Mouse (Mus musculus): Measurements from ENCODE around the gene Chrd. TPM values are rescaled to one million over a fixed set of nuclear protein-coding genes. Genes with fewer than 3 reads are reported as not detected.

Chrd gene
- polyA plus RNA-seq, 1 experiment from 2014 or later, result 3.8 TPM

DNA sequence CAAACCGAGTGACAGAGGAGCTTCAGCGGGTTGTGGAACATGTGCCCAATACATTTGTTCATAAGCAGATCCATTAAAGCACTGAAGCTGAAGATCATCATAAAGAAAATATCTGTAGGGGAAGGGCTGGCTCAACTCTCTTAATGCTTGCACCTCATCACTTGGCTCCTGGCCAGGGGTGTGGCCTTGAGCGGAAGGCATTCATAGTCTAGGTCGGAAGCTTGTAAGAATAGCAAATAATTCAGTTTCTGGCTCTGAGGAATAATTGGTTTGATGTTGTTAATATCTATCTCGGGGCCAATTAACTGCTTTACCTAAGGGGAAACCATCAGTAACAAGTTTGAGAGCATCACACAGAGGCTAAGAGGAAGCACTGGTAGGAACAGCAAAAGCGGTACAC lies 53.6 kb downstream of the Chrd start:
- WGBS, result 69% methylated on average over 6 of the region's 6 CpGs
- Histone ChIP-seq H3K9me3 (no peaks in the 10 kb centered on the region), H3K27ac (no peak overlapping the region), H3K4me2 (no peak overlapping the region), H3K27me3 (no peaks in the 10 kb centered on the region), H3K4me1 (0 out of 2 replicates have a peak, but pooled peaks cover 4% of the 10 kb centered on the region), H3K4me3 (no peak overlapping the region), H3K9ac (no peak overlapping the region), H3K36me3 (no peaks in the 10 kb centered on the region)
- no peak for ATAC-seq (ENCODE audit: borderline replicate concordance, extremely low read depth, low FRiP score, low TSS enrichment)

DNA sequence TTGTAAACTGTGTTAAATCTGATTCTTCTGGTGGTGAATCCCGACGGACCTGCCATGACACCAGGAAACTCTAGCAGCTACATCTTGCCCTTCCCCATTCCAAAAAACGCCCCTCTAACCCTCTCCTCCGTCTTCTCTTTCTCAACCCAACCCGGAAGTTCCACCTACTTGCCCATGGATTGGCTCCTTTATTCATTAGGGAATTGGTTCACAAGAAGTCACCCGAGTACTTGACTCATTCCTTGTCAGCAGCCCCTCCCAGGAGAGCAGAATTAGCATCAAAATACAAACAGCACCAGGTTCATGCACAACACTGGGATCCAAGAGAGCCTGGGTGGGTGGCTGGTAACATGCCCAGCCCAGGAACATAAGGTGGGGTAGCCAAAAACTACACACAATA lies 58.9 kb downstream of the Chrd start:
- no peak for ATAC-seq (ENCODE audit: borderline replicate concordance, extremely low read depth, low FRiP score, low TSS enrichment)
- Histone ChIP-seq H3K9ac (no peak overlapping the region), H3K4me3 (no peak overlapping the region), H3K27me3 (no peaks in the 10 kb centered on the region), H3K36me3 (no peaks in the 10 kb centered on the region), H3K9me3 (no peaks in the 10 kb centered on the region), H3K4me1 (no peaks in the 10 kb centered on the region), H3K4me2 (no peak overlapping the region), H3K27ac (no peak overlapping the region)
- WGBS, result 55% methylated on average over 6 of the region's 6 CpGs

Other genes starting within 250 kb of the Chrd start
- gene Eif2b5, start 234.3 kb upstream of the Chrd start, polyA plus RNA-seq (2015; fragmentation: Nextera tagmentation; extraction: Ambion mirVana), result 106 TPM in 2 replicates
- gene Dvl3, start 216.1 kb upstream of the Chrd start, polyA plus RNA-seq (2015; fragmentation: Nextera tagmentation; extraction: Ambion mirVana), result 17.4 and 21.7 TPM in 2 replicates
- gene Ap2m1, start 197.6 kb upstream of the Chrd start, polyA plus RNA-seq (2015; fragmentation: Nextera tagmentation; extraction: Ambion mirVana), result 615 and 636 TPM in 2 replicates
- gene Abcf3, start 184.6 kb upstream of the Chrd start, polyA plus RNA-seq (2015; fragmentation: Nextera tagmentation; extraction: Ambion mirVana), result 53.0 and 57.9 TPM in 2 replicates
- gene Vwa5b2, start 143.7 kb upstream of the Chrd start, polyA plus RNA-seq (2015; fragmentation: Nextera tagmentation; extraction: Ambion mirVana), result 0.39 and 0.94 TPM in 2 replicates
- gene Eef1akmt4, start 121.5 kb upstream of the Chrd start, polyA plus RNA-seq (2015; fragmentation: Nextera tagmentation; extraction: Ambion mirVana), result 28.4 and 29.0 TPM in 2 replicates
- not detected in 2 replicates for gene Gm49333, start 121.5 kb upstream of the Chrd start, polyA plus RNA-seq (2015; fragmentation: Nextera tagmentation; extraction: Ambion mirVana)
- 32.8 and 34.4 TPM in 2 replicates for gene Alg3, start 121.4 kb upstream of the Chrd start, polyA plus RNA-seq (2015; fragmentation: Nextera tagmentation; extraction: Ambion mirVana)
- gene Camk2n2, start 111.8 kb upstream of the Chrd start, polyA plus RNA-seq (2015; fragmentation: Nextera tagmentation; extraction: Ambion mirVana), result 0.93 and 1.1 TPM in 2 replicates
- gene Ece2, start 103.3 kb upstream of the Chrd start, polyA plus RNA-seq (2015; fragmentation: Nextera tagmentation; extraction: Ambion mirVana), result 2.4 and 3.2 TPM in 2 replicates
- gene Psmd2, start 81.5 kb upstream of the Chrd start, polyA plus RNA-seq (2015; fragmentation: Nextera tagmentation; extraction: Ambion mirVana), result 331 and 341 TPM in 2 replicates
- gene Eif4g1, start 64.8 kb upstream of the Chrd start, polyA plus RNA-seq (2015; fragmentation: Nextera tagmentation; extraction: Ambion mirVana), result 170 and 177 TPM in 2 replicates
- gene Fam131a, start 39.9 kb upstream of the Chrd start, polyA plus RNA-seq (2015; fragmentation: Nextera tagmentation; extraction: Ambion mirVana), result 4.9 and 6.3 TPM in 2 replicates
- 86.6 and 101 TPM in 2 replicates for gene Polr2h, start 15.5 kb upstream of the Chrd start, polyA plus RNA-seq (2015; fragmentation: Nextera tagmentation; extraction: Ambion mirVana)
- 7.2 and 8.6 TPM in 2 replicates for gene Clcn2, start 15.4 kb upstream of the Chrd start, polyA plus RNA-seq (2015; fragmentation: Nextera tagmentation; extraction: Ambion mirVana)
- gene Thpo, start 1.4 kb downstream of the Chrd start, polyA plus RNA-seq (2015; fragmentation: Nextera tagmentation; extraction: Ambion mirVana), result 0.51 and 0.68 TPM in 2 replicates

Data from lung, embryonic 15.5 days (tissue).